Mouse (Mus musculus): ENCODE measurements around the gene Reg3a. TPM values are rescaled to one million over a fixed set of nuclear protein-coding genes. Genes with fewer than 3 reads are reported as not detected.

The Reg3a gene
- polyA plus RNA-seq, 1 experiment from 2014 or later, result not detected

Other genes starting within 250 kb of the Reg3a start
- not detected in 2 replicates for gene Reg3b, start 10.1 kb upstream of the Reg3a start, polyA plus RNA-seq (2015; fragmentation: Nextera tagmentation; extraction: Ambion mirVana)
- not detected in 2 replicates for gene Reg3d, start 1.8 kb upstream of the Reg3a start, polyA plus RNA-seq (2015; fragmentation: Nextera tagmentation; extraction: Ambion mirVana)
- not detected in 2 replicates for gene Reg2, start 14.9 kb downstream of the Reg3a start, polyA plus RNA-seq (2015; fragmentation: Nextera tagmentation; extraction: Ambion mirVana)
- not detected in 2 replicates for gene Reg1, start 42.0 kb downstream of the Reg3a start, polyA plus RNA-seq (2015; fragmentation: Nextera tagmentation; extraction: Ambion mirVana)
- gene Reg3g, start 88.2 kb downstream of the Reg3a start, polyA plus RNA-seq (2015; fragmentation: Nextera tagmentation; extraction: Ambion mirVana), result not detected in 2 replicates

Measured in limb, embryonic 13.5 days (tissue).